20 mouse cellular contexts compared by ENCODE assay signal in the genomic region with DNA sequence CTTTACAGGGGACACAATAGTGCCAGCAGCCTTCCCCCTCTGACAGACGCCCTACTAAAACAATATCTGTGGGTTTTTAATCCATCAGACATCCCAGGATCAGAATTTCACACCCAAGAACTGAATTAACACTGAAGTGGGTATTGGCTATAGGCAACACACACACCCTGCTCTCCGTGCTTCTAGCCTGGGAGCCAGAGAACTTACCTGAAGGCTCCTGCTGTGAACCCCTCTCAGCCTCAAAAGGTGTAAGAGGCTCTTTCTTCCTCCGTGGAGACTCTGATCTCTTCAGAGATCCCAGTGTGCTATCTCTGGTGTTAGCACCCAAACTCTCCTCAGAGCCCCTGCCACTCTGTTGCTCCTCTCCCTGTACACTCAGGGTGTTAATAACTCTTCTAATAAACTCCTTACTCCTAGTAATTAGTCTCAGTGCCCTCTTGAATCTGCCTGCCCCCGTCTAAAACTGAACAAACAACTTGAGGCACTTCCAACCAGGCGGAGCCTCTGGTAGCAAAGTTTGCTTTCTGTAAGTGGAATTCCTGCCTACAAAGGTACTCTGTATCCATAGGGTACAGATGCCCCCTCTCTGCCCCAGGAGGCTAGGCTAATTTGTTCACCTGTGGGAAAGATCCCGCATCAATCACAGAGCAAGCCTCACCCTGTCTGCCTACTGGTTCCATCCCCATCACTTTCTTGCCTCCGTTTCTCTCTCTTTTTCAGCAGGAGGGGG.
"Had no signal": no experiment of that assay in that cellular context is flagged by ENCODE, and none has a peak within 500 bp of the region (broad histone marks: within the 10 kb centered on the region; RNA-seq: fewer than 3 reads in every experiment).

No protein-coding gene starts in this region.

- H3K4me3 ChIP-seq: layer of hippocampus, adult 2 months; liver, embryonic 13.5 days; megakaryocyte, embryonic 14.5 days; neural tube, embryonic 12.5 days; neural tube, embryonic 15.5 days had no signal

- H3K4me2 ChIP-seq: liver, embryonic 13.5 days; midbrain, embryonic 11.5 days; neural tube, embryonic 12.5 days; neural tube, embryonic 15.5 days had no signal

- H3K9me3 ChIP-seq: liver, embryonic 13.5 days; neural tube, embryonic 12.5 days; neural tube, embryonic 15.5 days had no signal

- DNase-seq: kidney, adult 18-20 months; kidney, adult 9 months; kidney, postnatal 14 days; kidney, postnatal 4 days; layer of hippocampus, adult 9-11 months; liver, embryonic 13.5 days; midbrain, embryonic 14.5 days; retina, postnatal 1 day; right cerebral cortex, postnatal 25 days; thymus, adult 2 months; thymus, postnatal 14 days; thymus, postnatal 4 days had no signal

- H3K4me1 ChIP-seq: liver, embryonic 13.5 days; megakaryocyte, embryonic 14.5 days; neural tube, embryonic 12.5 days; neural tube, embryonic 15.5 days had no signal

- H3K9ac ChIP-seq: liver, embryonic 13.5 days; neural tube, embryonic 12.5 days; neural tube, embryonic 15.5 days had no signal

- H3K36me3 ChIP-seq: liver, embryonic 13.5 days; neural tube, embryonic 12.5 days; neural tube, embryonic 15.5 days had no signal

- ATAC-seq: inflammation-experienced regulatory T-cells, adult 6 months; intestine, embryonic 16.5 days had no signal

- H3K27me3 ChIP-seq: liver, embryonic 13.5 days; megakaryocyte, embryonic 14.5 days; neural tube, embryonic 12.5 days; neural tube, embryonic 15.5 days had no signal

- H3K27ac ChIP-seq: layer of hippocampus, adult 2 months; liver, embryonic 13.5 days; neural tube, embryonic 12.5 days; neural tube, embryonic 15.5 days; stomach, postnatal 0 days had no signal
